Mouse (Mus musculus) heart, adult 2 months (tissue): Measurements from ENCODE around the gene Olfr705. TPM values are rescaled to one million over a fixed set of nuclear protein-coding genes. Genes with fewer than 3 reads are reported as not detected.
"Not testable (repeated sequence)": the region's sequence is repeated elsewhere in the genome, so short reads cannot be mapped to it uniquely, and the experiment has no call there.

ENCODE experiments used
- DNase-seq, 2 experiments: peaks; one replicate each; pipeline ENCODE4 v3.0.0; 2021
- H3K27ac ChIP-seq: fragments of 200-600 bp; 2 replicates; pipeline ENCODE4 v1.8.1; 2022
- H3K27me3 ChIP-seq: fragments of 200-500 bp; 2 replicates; pipeline ENCODE4 v1.6.1; 2012; ENCODE audit warnings: mild to moderate bottlenecking, low read length, inconsistent platforms, mixed read lengths; ENCODE audit not compliant: control insufficient read depth, insufficient read depth
- H3K36me3 ChIP-seq: fragments of 200-500 bp; 2 replicates; pipeline ENCODE4 v1.6.1; 2012; ENCODE audit warnings: low read length, inconsistent platforms; ENCODE audit not compliant: control insufficient read depth, insufficient read depth
- H3K4me1 ChIP-seq: fragments of 200-500 bp; 2 replicates; pipeline ENCODE4 v1.6.1; 2011; ENCODE audit warnings: low read length; ENCODE audit not compliant: control insufficient read depth, insufficient read depth
- H3K4me3 ChIP-seq: fragments of 200-600 bp; 2 replicates; pipeline ENCODE4 v1.8.1; 2022
- H3K79me2 ChIP-seq: fragments of 200-500 bp; replicated peaks from 2 replicates; pipeline ENCODE4 v1.6.1; 2012; ENCODE audit warnings: mild to moderate bottlenecking, inconsistent platforms, low read length, moderate library complexity, mixed read lengths; ENCODE audit not compliant: control insufficient read depth, insufficient read depth
- H3K9ac ChIP-seq: fragments of 200-500 bp; 2 replicates; pipeline ENCODE4 v1.6.1; 2012; ENCODE audit warnings: low read depth, mild to moderate bottlenecking, control low read depth, inconsistent platforms, low read length, mixed read lengths
- CTCF ChIP-seq: fragments of 200-600 bp; IDR thresholded peaks from 2 replicates; pipeline ENCODE4 v1.8.1; 2022; ENCODE audit warnings: antibody characterized with exemption, mild to moderate bottlenecking, moderate library complexity
- EP300 ChIP-seq: fragments of 200-500 bp; IDR thresholded peaks from 2 replicates; pipeline ENCODE4 v1.6.1; 2011; ENCODE audit warnings: low read depth, low read length, control low read depth; ENCODE audit not compliant: insufficient read depth
- POLR2A ChIP-seq: fragments of 200-500 bp; IDR thresholded peaks from 2 replicates; pipeline ENCODE4 v1.6.1; 2011; ENCODE audit warnings: mild to moderate bottlenecking, low read depth, low read length, control low read depth; ENCODE audit not compliant: insufficient read depth
- WGBS: fragments of 180-500 bp; shearing (Covaris S2); methylation state at CpG from one replicate; pipeline ENCODE4 v1.1.7; 2018; 5-methylcytosine and 5-hydroxymethylcytosine counted together
- intact Hi-C: fragments of 180-260 bp; cut with DNase I; formaldehyde crosslinking; loops from one replicate; pipeline ENCODE4 v1.15.1; 2025
- long read RNA-seq: library from polyadenylated mRNA; stranded (forward); transcript quantifications from one replicate; pipeline ENCODE4 v2.0.0, GENCODE M21; 2021
- polyA plus RNA-seq: library from polyadenylated mRNA; depleted of rRNA; stranded (reverse); fragments of >200 nt; gene quantifications from 2 replicates; pipeline ENCODE4 v1.2.3, GENCODE M21; 2012; rRNA removed
- total RNA-seq, 2 experiments: library from RNA; stranded (reverse); gene quantifications; 2 replicates each; pipeline ENCODE4 v1.2.3; 2021

Olfr705 gene
- total RNA-seq (not detected), polyA plus RNA-seq (not detected in 2 replicates)
- long read RNA-seq, result 0 reads

DNA sequence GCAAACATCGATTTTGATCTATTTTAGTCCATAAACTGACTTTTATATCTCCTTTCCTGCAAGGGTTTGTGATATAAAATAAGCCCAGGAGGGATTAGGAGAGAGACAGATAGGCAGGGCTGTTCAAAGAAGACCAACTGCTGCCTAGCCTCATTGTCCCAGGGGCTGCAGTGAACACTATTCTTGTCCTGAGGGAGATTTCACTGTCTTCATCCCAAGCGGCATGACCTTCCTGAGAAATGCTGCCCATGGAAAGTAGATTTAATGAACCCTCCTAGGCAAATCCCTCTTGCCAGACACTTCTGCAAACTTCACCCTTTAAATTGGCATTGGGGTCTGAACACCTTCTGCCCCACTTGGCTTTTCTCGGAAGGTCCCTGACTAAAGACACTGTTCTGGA is at the start of gene Olfr705:
Gene Olfr705 (minus strand): TSS at position 101 of the 400 bp plus-strand sequence.
- Histone ChIP-seq H3K9ac (no peak within 1 kb of the TSS), H3K36me3 (no peaks in the 10 kb centered on the region), H3K27ac (no peak within 1 kb of the TSS), H3K27me3 (no peaks in the 10 kb centered on the region), H3K79me2 (no peaks in the 10 kb centered on the region), H3K4me1 (no peaks in the 10 kb centered on the region), H3K4me3 (no peak within 1 kb of the TSS)
- 73% methylated on average over 3 of the region's 3 CpGs for WGBS
- DNase-seq, result no peak
- TF ChIP-seq EP300 (no peak), CTCF (no peak), POLR2A (no peak)
- intact Hi-C loops, result no loop called here

DNA sequence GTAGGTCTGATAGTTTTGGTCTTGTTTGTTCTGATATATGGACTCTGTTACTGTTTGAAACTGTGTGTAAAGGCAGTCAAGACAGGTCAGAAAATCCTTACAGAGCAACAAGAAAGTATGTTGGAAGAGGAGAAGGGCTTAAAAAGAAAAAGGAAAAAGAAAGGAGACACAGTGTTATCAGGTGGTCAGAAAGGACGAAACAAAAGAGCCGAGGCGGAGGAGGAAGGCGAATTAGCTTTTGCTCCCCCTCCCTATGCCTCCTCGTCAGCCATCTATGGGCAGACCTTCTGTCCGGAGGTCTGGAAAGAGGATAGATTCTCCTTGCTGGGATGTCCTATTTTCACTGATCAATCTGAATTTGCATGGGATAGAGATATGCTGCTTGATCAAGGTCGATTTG is 44.3 kb upstream of the Olfr705 start:
- H3K36me3 ChIP-seq, DNase-seq, H3K27me3 ChIP-seq, H3K4me1 ChIP-seq, intact Hi-C loops, H3K9ac ChIP-seq, H3K79me2 ChIP-seq, H3K4me3 ChIP-seq, H3K27ac ChIP-seq: not testable (repeated sequence)
- WGBS, result 83% methylated on average over 7 of the region's 7 CpGs

DNA sequence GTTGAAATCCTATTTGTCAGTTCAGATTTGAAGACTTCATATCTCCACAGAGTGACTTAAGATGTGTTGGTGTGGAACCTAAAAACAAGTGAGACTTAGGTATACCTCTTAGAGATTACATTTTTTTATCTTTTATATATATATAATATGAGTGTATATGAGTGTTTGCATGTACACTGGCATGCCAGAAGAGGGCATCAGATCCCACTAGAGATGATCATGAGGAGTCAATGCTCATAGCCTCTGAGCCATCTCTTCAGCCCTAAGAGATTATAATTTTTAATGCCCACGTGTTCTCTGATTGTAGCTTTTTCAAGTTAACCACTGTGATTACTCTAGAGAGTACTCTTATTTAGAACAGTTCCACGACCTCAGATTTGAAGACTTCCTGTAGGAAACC is 31.0 kb upstream of the Olfr705 start, which contains the start of gene Olfr1532-ps1:
Gene Olfr1532-ps1 (plus strand): TSS at position 326 of the 400 bp plus-strand sequence.
- no peak for DNase-seq
- Histone ChIP-seq H3K27me3 (no peaks in the 10 kb centered on the region), H3K36me3 (no peaks in the 10 kb centered on the region), H3K9ac (no peak within 1 kb of the TSS), H3K4me1 (no peaks in the 10 kb centered on the region), H3K4me3 (no peak within 1 kb of the TSS), H3K27ac (no peak within 1 kb of the TSS), H3K79me2 (no peaks in the 10 kb centered on the region)
- no peak for TF ChIP-seq CTCF
- TF ChIP-seq POLR2A, result no peak
- no peak for TF ChIP-seq EP300
- 36% methylated on average over 2 of the region's 2 CpGs for WGBS
- intact Hi-C loops, result no loop called here

DNA sequence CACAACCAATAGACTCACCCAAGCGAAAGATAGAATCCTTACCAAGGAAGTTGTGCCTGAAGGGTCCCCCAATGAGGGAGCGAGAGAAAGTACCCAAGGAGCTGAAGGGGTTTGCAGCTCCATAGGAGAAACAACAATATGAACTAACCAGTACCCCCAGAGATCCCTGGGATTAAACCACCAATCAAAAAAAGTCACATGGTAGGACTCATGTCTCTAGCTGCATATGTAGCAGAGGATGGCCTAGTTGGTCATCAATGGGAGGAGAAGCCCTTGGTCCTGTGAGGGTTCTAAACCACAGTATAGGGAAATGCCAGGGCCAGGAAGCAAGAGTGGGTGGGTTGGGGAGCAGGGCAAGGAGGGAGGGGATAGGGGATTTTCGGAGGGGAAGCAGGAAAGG is 24.4 kb upstream of the Olfr705 start, which contains the start of gene Olfr707:
Gene Olfr707 (minus strand): TSS at position 101 of the 400 bp plus-strand sequence.
- H3K27ac ChIP-seq, intact Hi-C loops, H3K9ac ChIP-seq, H3K36me3 ChIP-seq, H3K27me3 ChIP-seq, H3K4me1 ChIP-seq, DNase-seq, H3K79me2 ChIP-seq, H3K4me3 ChIP-seq: not testable (repeated sequence)
- WGBS, result 69% methylated on average over 3 of the region's 3 CpGs

DNA sequence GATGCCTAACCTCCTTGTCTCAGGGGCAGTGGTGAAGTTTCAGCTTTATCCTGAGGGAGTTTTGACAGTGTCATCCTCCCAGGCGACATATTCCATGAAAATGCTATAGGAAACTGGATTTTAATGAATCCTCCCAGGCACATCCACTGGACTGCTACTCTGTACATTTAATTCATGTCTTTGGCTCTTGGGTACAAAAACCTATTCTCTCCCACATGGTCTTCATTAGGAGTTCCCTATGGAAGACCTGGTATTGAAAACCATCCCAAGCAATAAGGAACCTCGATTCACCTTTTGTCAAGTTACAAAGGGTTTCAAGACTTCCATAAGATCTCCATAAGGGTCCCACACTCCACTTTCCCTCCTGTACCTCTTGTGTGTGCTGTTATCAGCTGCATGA is 11.4 kb upstream of the Olfr705 start, which contains the start of gene Olfr706:
Gene Olfr706 (minus strand): TSS at position 101 of the 400 bp plus-strand sequence.
- no peak within 1 kb of the TSS for H3K9ac ChIP-seq
- intact Hi-C loops, result no loop called here
- no peak for DNase-seq

DNA sequence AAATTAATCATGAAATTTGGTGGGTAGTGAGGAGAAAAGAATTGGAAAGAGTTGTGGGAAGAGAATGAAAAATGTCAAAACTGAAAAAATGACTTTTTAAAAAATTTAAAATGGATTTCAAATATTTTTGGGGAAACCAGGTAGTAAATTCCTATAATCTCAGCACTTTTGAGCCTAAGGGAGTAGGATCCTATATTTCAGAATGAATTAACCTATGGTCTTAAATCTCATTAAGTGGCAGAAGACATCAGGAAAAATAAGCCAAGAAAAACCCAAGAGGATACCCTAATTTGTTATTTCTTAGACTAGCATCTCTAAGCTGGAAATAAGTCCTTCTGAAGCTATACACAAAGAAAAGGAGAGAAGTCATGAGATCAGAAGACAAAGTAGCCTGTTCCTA is 13.8 kb downstream of the Olfr705 start, which contains the start of gene Olfr704:
Gene Olfr704 (plus strand): TSS at position 301 of the 400 bp plus-strand sequence.
- Histone ChIP-seq H3K27ac (no peak within 1 kb of the TSS), H3K9ac (no peak within 1 kb of the TSS), H3K79me2 (no peaks in the 10 kb centered on the region), H3K36me3 (no peaks in the 10 kb centered on the region), H3K4me1 (no peaks in the 10 kb centered on the region), H3K27me3 (no peaks in the 10 kb centered on the region), H3K4me3 (no peak within 1 kb of the TSS)
- no peak for DNase-seq
- TF ChIP-seq POLR2A (no peak), EP300 (no peak), CTCF (no peak)
- intact Hi-C loops, result no loop called here

More for the DNA sequence above, 11.4 kb upstream of the Olfr705 start, which contains the start of gene Olfr706:
- H3K4me1 ChIP-seq, result no peaks in the 10 kb centered on the region
- no peak for TF ChIP-seq POLR2A
- no peak for TF ChIP-seq CTCF
- TF ChIP-seq EP300, result no peak
- H3K4me3 ChIP-seq, result no peak within 1 kb of the TSS
- no peaks in the 10 kb centered on the region for H3K79me2 ChIP-seq
- WGBS, result 70% methylated on average over 2 of the region's 2 CpGs
- no peaks in the 10 kb centered on the region for H3K36me3 ChIP-seq
- no peak within 1 kb of the TSS for H3K27ac ChIP-seq
- no peaks in the 10 kb centered on the region for H3K27me3 ChIP-seq
